Mouse (Mus musculus) spleen, postnatal 4 days (tissue): ENCODE data around the gene Sorcs2.

Experiments
- DNase-seq, 2 experiments: peaks; one replicate each; pipeline ENCODE4 v3.0.0; 2022; ENCODE audit warnings: low spot score in 2 of 2

The Sorcs2 gene

DNA sequence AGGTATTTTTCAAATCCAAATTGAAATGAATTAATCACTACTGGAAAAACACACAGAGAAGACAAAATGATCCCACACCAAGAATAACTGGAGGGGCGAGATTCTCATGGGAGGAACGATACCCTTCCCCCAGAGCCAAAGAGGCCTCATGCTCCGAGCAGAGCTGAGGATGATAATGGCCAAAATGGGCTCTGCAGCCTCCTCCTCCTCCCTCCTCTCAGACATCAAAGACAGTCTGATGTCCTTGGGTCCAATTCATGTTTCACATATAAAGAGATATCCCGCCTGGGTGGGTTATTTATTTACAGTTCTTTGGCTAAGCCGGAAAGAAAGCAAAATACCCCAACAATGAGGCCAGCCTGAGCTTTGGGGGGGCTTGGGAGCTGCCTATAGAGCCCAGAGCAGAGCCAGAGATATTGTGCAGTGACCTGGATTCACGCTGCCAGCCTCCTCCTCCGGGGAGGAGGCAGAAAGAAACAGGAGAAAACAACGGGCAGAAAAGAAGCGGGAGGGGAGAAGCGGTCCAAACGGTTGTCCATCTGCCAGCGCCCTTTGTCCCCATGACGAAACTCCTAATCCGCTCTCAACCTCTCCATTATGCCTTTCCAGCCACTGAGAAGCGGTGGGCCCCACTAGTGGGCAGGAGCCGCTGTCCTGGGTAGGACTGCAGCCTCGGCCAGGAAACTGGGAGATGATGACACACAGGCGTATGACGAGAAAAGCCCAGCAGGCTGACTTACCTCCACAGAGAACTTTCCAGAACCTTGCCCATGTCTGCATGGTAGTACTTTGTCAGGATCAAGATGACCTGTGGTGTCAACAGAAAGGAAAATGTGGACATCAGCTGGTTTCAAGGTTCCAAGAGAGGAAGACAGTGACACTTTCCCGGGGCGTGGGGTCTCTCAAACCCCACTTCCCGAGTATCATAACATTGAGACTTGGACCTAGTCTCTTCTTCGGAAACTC lies 169.3 kb downstream of the Sorcs2 start:
- DNase-seq, result no peak

DNA sequence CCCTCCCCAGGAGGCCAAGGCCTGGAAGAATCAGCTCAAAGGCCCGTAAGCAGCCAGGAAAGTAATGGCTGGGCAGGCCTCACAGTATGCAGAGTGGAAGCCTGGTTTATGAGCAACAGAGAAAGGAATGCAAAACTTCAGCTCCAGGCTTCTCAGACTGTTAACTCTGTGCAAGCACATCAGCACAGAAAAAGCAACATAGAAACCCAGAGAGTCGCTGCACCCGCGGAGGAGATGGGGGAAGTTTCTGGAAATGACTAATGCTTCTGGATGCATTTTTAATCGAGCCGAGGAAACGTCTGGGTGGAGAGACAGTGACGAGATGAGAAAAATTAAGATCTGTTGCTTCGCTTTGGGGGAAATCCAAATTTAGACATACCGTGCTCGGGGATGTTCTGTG lies 171.6 kb downstream of the Sorcs2 start:
- DNase-seq, result no peak

DNA sequence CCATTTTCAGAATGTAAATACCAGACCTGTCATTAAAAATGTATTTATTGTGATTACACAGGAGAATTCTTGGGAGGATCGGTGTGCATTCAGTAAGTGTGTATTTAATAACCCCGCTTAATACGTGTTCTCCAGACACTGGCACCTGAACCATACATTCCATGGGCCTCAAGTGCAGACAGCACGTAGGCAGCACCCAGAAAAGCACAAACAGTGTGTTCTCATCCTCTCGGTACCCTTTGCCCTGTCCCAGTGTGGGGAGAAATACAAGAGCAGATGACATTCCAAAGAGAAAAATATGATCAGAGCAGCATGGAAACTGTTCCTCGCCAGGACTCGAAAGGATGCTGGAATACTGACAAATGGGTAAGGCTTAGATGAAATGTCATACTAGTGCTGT lies 172.1 kb downstream of the Sorcs2 start:
- no peak for DNase-seq

DNA sequence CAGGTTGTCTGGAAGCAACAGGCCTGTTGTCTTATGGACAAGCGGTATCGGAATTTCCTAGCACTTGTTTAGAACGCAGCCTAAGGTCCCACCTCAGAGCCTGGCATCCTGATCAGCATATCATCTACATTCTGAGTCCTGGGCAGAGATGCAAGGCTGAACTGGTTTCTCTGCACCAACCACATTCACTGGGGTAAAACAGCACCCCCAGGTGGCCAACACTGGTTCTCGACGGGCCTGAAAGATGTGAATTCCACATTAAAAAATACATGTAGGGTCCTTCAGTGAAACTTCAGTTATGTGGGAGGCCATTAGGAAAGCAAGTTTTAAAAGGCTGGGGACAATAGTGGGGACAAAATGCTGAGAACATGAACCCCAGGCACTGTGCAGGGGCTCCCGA lies 174.2 kb downstream of the Sorcs2 start:
- peak; percentile 40 to 74 for DNase-seq

DNA sequence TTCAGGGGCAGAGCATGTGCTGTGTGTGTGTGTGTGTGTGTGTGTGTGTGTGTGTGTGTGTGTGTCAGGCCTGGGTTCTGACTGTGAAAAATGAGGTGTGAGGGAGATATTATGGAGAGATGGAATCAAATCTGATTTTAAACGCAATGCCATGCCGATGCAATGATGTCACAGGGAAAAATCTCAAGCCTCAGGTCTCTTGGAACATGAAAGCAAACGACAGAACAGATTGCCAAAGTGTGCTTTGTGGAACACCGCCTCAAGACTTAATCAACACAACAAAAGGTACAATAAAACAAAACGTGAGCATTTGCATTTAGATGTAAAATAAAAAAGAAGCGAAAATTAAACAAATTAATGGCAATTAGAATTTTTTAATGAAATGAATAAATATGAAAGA lies 177.3 kb downstream of the Sorcs2 start:
- no peak for DNase-seq

DNA sequence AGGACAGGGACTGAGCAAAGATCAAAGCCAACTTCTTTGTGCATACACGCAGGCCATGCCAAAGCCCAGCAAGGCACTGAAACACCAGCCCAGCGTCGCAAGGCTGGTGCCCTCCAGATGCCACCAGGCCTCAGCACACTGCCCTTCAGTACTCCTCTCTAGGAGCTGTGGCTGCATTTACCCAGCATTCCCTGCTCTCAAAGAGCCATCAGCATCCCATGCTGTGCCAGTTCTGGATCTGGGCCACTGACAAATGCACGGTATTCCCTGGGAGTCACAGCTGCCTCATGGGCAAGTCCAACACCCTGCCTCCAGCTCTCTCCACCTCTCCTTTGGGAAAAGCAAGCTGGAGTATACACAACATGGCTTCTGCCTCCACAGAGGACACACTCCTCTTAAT lies 177.8 kb downstream of the Sorcs2 start:
- DNase-seq, result no peak

DNA sequence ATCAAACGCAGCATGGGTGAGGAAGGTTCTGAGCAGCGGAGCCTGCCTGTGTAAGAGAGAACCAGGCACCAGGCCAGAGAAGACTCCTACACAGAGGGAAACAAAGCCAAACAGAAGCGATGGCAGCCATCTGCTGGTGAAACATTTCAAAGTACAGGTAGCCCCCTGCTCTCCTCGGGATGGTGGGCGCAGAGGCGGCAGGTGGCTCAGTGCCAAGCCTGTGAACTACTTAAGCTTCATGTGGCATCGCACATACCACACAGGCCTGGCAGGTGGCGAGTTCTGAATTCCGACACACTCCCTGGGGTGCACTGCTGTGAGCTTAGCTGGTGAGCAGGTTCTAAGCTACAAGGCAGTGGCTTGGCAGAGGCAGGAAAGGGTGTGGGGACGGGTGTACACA lies 184.6 kb downstream of the Sorcs2 start:
- no peak for DNase-seq

DNA sequence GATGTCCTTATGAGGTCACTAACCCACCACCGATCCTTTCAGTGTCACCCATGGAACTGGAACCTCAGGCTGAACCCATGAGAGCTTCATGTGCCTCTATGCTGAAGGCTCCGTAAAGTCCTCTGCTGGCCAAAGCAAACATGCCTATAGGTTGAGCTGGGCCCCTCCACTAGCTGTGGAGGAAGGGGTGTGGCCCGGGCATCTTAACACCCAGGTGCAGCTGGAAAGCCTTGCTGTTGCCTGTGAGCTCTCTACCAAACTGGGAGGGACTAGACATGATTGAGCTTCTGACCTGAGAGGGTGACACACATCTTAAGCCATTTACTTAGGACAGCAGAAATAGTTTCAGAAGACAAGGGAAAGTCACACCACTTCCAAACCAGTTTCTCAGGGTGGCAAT lies 189.1 kb downstream of the Sorcs2 start:
- no peak for DNase-seq

DNA sequence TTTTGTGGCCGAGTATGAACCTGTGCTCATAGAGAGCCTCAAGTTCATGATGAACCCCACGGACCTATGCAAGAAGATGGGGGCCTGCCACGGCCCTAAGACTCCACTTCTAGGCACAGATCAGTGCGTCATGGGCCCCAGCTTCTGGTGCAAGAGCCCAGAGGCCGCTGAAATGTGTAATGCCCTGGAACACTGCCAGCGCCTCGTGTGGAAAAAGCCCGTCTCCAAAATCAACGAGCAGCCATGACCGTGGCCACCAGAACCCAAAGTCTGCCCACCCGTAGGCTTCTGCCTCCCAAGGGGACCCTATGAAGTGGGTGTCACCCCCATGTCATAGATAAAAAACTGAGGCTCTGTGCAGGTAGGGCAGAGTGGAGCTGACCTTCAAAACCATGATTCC lies 192.5 kb downstream of the Sorcs2 start:
- DNase-seq, result no peak

DNA sequence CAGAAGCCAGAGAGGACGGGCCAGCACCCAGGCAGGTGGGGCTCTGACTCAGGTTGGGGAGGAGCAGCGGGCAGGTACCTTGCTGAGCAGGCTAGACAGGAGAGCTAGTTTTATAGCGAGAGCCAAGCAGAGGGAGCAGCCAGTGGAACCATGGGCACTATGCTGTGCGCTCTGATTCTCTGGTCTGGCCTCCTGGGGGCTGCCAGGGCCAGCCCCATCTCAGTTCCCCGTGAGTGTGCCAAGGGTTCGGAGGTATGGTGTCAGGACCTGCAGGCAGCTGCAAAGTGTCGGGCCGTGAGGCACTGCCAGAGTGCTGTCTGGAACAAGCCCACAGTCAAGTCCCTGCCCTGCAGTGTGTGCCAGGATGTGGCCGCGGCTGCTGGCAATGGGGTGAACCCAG lies 194.0 kb downstream of the Sorcs2 start, which contains the start of gene Psapl1:
Gene Psapl1 (plus strand): TSS at position 106 of the 400 bp plus-strand sequence.
- no peak for DNase-seq

DNA sequence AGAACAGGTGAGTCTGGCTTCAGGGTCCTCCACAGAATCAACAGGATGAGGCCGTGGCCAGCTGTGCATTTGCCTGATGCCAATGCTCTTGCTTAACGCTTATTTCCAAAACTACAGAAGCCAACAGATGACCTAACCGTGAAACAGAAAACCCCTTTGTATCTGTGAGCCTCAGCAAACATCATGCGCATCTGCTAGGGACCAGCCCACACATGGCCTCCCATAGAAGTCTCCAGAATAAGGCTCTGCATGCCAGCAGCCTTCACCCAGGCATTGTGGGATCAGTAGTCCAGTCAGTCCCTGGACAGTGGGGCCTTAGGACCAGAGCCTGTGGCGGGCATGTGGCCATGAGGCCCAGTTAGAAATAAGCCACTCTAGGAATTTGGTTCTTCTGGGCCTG lies 194.5 kb downstream of the Sorcs2 start:
- no peak for DNase-seq

DNA sequence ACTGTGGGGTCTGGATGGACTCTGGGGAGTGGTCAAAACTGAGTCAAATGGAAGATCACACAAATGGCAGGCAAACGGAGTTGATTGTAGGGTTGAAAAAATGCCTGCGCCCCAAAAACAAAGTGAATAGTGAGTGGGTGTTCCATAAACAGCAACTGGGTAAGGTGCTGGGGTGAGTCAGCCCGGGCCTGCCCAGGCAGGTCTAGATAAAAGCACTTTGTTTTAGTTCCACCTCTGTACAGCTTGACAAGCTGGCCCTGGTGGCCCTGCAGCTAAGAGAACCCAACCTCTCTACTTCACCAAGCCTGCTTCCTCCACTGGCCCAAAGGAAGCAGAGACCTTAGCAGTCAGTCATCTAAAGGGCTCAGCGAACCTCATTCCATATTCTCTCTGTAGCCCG lies 195.2 kb downstream of the Sorcs2 start:
- DNase-seq, result no peak

DNA sequence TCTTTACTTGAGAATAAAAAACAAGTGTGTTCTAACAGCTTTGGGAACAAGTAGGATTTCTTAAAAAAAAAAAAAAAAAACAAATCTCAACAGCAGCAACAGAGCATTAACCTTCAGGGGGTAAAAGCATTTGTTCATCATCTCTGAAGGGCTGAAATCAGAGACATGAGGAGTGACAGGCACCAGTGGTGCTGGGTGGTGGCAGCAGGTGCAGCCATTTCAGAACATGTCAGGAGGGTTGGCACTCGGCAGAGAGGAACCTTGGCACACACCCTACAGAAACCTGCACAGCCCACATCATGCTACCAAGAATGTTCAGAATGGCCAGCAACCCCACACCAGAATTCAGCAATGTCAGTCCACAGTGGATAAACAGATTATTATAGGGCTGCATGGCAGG lies 198.4 kb downstream of the Sorcs2 start:
- no peak for DNase-seq

DNA sequence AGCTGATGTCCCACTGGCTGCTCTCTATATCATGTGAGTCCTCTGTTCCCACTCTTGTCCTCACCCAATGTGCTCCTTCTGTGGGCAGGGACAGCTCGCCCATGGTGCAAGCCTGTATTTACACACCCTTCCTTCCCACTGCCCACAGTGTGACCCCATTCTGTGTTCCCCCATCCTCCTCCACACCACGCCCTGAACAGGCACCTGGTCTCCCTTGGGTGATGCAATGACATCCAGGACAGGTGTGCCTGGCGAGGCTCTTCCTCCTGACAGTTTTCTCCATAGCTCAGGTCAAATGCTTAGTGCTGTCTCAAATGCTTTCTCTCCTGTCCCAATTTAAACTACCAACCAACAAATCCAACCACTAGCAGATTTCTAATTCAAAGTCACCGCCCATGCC lies 202.5 kb downstream of the Sorcs2 start:
- DNase-seq, result no peak

DNA sequence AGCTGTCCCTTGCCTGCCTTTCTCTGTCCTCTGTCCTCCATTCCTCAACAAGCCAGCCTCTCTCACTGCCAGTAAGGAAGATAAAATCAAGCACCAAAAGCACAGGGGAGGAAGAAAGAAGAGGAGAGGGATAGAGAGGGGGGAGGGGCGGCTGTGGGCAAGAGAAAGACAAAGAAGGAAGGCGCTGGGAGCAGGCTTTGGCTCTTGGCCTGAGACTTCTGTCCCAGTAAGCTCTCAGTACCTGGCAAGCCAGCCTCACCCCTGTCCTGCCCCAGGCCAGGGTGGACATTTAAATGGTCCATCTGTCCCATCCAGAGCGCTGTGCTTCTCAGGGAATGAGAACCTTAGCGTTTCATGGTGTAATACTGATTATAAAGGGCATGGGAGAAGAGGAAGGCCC lies 203.3 kb downstream of the Sorcs2 start:
- no peak for DNase-seq

DNA sequence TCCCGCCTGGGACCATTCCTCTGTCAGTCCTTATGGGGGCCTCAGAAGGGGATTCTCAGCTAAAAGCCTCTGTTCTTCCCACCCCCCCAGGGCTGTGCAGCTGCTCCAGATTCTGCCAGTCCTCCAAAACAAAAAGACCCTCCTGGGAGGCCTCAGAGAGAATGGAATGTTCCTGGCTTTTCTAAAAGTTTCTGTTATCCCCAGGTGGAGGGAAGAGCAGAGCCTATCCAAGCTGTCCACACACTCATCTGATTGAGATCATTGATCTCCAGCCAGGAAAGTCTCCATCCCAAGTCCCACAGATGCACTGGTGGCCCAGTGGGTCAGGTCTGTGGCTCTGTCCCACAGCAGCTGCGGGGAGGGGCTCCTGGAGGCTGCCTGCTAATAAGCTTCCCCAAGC lies 205.3 kb downstream of the Sorcs2 start:
- no peak for DNase-seq

DNA sequence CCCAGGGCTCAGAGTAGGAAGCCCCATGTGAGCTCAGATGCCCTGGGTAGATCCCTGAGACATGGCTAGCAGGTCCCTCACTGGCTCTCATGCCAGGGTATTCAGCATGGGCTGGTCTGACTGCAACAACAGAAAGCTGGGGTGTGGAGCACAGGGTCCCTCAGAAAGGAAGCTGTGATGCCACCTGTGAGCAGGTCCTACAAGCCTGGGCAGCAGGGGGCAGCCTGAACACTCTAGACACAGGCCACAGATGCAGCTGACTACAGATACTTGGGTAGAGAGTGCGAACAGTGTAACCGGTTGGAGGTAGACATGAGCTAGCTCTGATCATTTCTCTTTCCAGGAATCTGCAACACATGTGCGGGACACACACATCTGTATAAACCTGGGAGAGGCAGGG lies 206.1 kb downstream of the Sorcs2 start:
- peak in 1 of 2 experiments; percentile 22 for DNase-seq

DNA sequence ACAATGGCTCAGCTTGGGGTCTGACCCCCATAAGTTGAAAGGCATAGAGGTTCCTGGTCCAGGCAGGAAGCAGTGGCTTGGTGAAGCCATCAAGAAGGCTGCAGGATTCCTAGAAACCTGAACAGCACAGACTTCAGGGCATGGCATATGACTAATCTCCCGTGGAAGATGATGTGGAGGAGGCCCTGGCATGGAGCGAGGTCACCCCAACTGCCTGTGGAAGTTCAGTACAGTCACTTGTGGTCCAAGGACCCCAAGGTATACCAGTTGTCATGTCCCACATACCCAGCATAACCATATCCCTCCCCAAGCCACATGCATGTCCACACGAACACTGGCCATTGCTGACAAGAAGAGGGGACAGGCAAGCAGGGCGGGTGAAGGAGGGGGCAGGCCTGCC lies 206.7 kb downstream of the Sorcs2 start:
- DNase-seq, result no peak

DNA sequence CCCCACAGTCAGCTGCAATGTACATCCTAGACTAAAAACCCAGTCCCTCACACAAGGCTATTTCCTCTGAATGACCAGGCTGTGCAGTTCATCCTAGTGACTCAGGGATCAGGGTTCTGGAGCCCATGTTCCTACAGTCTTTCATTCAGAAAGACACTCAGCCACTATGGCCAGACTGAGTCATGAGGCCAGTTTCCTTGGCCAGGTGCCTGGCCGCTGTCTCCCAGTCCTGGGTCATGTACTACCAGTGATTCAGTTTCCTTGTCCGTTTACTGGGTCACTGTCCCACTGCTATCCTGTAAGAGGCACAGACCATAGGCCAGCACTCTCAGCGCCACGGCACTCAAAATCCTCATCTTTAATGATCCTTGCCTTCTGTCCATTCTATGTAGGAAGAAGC lies 209.6 kb downstream of the Sorcs2 start:
- no peak for DNase-seq

DNA sequence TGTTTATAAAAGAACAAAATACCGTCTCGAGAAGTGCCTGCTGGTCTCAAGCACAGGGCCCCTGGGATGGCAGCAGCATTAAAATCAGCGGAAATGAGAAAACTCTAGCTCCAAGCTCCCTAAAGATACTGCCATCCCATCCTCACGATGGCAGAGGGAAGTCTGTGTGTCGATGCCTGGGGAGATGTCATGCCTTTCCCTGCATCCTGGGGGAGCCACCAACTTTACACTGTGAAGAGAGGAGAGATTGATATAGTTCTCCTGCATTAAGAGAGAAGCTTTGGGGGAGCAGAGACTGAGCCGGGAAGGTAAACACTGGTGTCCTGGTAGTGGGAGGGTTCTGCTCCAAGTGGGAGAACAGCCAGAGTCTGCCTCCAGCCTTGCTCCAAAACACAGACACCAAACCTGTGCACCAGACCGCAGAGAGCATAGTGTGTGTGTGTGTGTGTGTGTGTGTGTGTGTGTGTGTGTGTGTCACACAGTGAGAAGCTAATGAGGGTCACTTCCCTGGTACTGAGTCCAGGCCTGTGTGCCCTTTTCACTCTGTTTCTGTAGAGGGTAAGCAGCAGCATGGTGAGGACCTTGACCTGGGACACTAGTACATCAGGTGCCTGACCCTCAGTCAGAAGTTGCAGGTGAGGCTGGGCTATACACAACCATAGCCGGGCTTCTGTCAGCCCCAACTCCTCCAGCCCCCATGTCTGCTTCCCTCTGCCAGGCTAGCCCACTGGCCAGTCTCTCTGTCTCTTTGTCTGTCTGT lies 211.5 kb downstream of the Sorcs2 start:
- no peak for DNase-seq

DNA sequence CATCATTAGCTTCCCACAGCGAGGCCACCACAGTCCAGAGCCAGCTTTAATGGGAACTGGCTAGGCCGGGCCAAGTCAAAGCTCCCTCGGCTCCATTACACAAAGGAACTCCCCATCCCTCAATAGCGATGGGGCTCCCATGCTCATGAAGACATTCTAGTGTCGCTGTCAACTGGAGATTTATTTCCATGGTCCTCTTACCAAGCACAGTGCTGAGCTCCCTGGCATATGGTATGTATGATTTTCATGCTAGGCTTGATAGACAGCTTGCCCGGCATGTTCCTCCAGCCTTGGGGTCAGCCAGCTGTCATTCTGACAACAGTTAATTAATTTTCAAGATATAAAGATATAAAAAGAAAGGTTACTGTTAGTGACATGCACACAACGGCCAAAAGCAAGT lies 215.6 kb downstream of the Sorcs2 start:
- no peak for DNase-seq

DNA sequence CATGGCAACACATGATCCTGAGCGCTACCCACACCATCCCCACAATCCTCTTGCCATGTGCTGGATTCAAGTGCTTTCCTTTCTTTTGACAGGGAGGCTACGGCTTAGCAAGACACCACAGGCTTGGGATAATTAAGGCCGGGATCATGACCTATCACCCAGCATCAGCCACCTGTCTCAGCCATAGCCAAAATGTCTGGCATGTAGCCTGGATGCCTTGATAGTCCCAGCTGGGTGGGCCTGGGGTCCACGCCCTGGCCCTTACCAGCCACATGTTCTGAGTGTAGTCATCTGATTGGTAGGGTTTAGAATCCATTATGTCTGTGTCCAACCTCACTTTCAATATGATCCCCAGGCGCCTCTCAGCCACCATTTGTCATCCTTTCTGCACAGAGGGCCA lies 218.2 kb downstream of the Sorcs2 start:
- DNase-seq, result no peak

DNA sequence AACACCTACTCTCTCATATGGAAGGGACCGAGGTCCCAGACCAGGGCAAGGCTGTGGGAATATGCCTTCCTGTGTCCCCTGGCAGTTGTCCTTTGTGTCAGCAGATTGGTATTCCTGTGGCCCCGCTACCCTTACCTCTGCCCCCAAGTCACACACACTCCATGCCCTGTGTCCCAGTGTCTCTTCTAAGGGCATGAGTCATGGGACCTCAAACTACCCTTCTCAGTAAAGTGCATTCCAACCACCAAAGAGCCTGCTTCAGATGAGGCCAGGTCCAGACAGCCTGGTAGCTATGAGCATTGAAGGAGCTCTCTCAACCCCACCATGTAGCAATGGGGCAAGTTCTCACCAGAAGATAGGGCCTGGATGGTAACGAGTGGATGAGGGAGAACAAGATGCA lies 219.2 kb downstream of the Sorcs2 start:
- DNase-seq, result no peak
